Mouse (Mus musculus) myocyte (in vitro differentiated cells): ENCODE measurements at regions not wholly inside any gene's neighbourhood (a gene's known extent, or its start where the extent isn't known, plus 50 kb on each side); places are given as distances from the start of the nearest gene placed in this dataset.
"Not testable (repeated sequence)": the region's sequence is repeated elsewhere in the genome, so short reads cannot be mapped to it uniquely, and the experiment has no call there.

Source experiments
- H3K27me3 ChIP-seq: one replicate; pipeline ENCODE4 v1.6.1; 2011; ENCODE audit not compliant: control insufficient read depth, insufficient read depth, insufficient read length
- H3K36me3 ChIP-seq: one replicate; pipeline ENCODE4 v1.6.1; 2011; ENCODE audit not compliant: control insufficient read depth, insufficient read depth
- H3K4me2 ChIP-seq: one replicate; pipeline ENCODE4 v1.6.1; 2011; ENCODE audit warnings: low read depth, control low read depth
- H3K4me3 ChIP-seq: one replicate; pipeline ENCODE4 v1.5.1; 2011; ENCODE audit warnings: mild to moderate bottlenecking, control low read depth, moderate library complexity
- H3K79me2 ChIP-seq: one replicate; pipeline ENCODE4 v1.6.1; 2011; ENCODE audit not compliant: control insufficient read depth, insufficient read depth
- H3ac ChIP-seq: one replicate; pipeline ENCODE4 v1.6.1; 2011; ENCODE audit not compliant: control insufficient read depth, insufficient read length
- CEBPB ChIP-seq: IDR thresholded peaks from 2 replicates; pipeline ENCODE4 v1.6.1; 2011; ENCODE audit warnings: mild to moderate bottlenecking, moderate library complexity; ENCODE audit not compliant: poor library complexity, insufficient read depth, severe bottlenecking
- E2F4 ChIP-seq: IDR thresholded peaks from one replicate; pipeline ENCODE4 v1.6.1; 2011; ENCODE audit warnings: mild to moderate bottlenecking, control low read depth, moderate library complexity; ENCODE audit not compliant: insufficient read depth
- MAX ChIP-seq: IDR thresholded peaks from one replicate; pipeline ENCODE4 v1.6.1; 2011; ENCODE audit warnings: low read depth, mild to moderate bottlenecking, control low read depth
- MYOD1 ChIP-seq, 3 experiments: IDR thresholded peaks; one replicate each; pipeline ENCODE4 v1.6.1; 2011; ENCODE audit warnings: control low read depth in 2 of 3, low read depth in 2 of 3, mild to moderate bottlenecking in 2 of 3, moderate library complexity in 1 of 3; ENCODE audit not compliant: insufficient read length in 2 of 3, control insufficient read depth in 1 of 3
- MYOG ChIP-seq, 3 experiments: IDR thresholded peaks; one replicate each; pipeline ENCODE4 v1.6.1; 2011; ENCODE audit warnings: control low read depth in 2 of 3, low read depth in 2 of 3, mild to moderate bottlenecking in 2 of 3; ENCODE audit not compliant: insufficient read length in 2 of 3, control insufficient read depth in 1 of 3, insufficient read depth in 1 of 3
- POLR2A ChIP-seq: IDR thresholded peaks from one replicate; pipeline ENCODE4 v1.6.1; 2011; ENCODE audit warnings: low read depth, mild to moderate bottlenecking, control low read depth, moderate library complexity; ENCODE audit not compliant: insufficient read length
- POLR2AphosphoS2 ChIP-seq: IDR thresholded peaks from one replicate; pipeline ENCODE4 v1.6.1; 2011; ENCODE audit warnings: low read depth, control low read depth; ENCODE audit not compliant: insufficient read length
- REST ChIP-seq: IDR thresholded peaks from one replicate; pipeline ENCODE4 v1.6.1; 2011; ENCODE audit warnings: mild to moderate bottlenecking, control low read depth, moderate library complexity; ENCODE audit not compliant: insufficient read depth, insufficient read length
- SRF ChIP-seq: IDR thresholded peaks from one replicate; pipeline ENCODE4 v1.6.1; 2011; ENCODE audit warnings: low read depth; ENCODE audit not compliant: control insufficient read depth, insufficient read length
- TCF12 ChIP-seq: IDR thresholded peaks from one replicate; pipeline ENCODE4 v1.6.1; 2011; ENCODE audit warnings: mild to moderate bottlenecking, control low read depth; ENCODE audit not compliant: poor library complexity, insufficient read depth, severe bottlenecking
- TCF3 ChIP-seq: IDR thresholded peaks from one replicate; pipeline ENCODE4 v1.6.1; 2011; ENCODE audit warnings: low read depth, control low read depth; ENCODE audit not compliant: insufficient read length
- USF1 ChIP-seq: IDR thresholded peaks from one replicate; pipeline ENCODE4 v1.6.1; 2011; ENCODE audit warnings: low read depth, mild to moderate bottlenecking, control low read depth, moderate library complexity

GRCm38 (mm10) chr3:20776128-20776963, 409.4 kb upstream of the Agtr1b start:
- Histone ChIP-seq H3ac (no peak overlapping the region), H3K4me3 (no peak overlapping the region), H3K4me2 (no peak overlapping the region), H3K36me3 (no peaks in the 10 kb centered on the region), H3K27me3 (no peaks in the 10 kb centered on the region), H3K79me2 (no peaks in the 10 kb centered on the region)
- TF ChIP-seq REST = no peak
- no peak for TF ChIP-seq POLR2AphosphoS2
- peak; percentile 48 for TF ChIP-seq TCF3
- TF ChIP-seq MYOD1 (IDR thresholded peaks at IDR 0.05; ENCODE audit: control insufficient read depth in 1 of 3, insufficient read length in 2 of 3, low read depth in 2 of 3) = peak; percentile 34 to 78 (median 68)
- peak in 2 of 3 experiments; percentile 56 to 72 for TF ChIP-seq MYOG (IDR thresholded peaks at IDR 0.05; ENCODE audit: control insufficient read depth in 1 of 3, insufficient read depth in 1 of 3, insufficient read length in 2 of 3, low read depth in 2 of 3)
- TF ChIP-seq TCF12 = peak; percentile 68

GRCm38 (mm10) chr3:20734302-20734701, 367.3 kb upstream of the Agtr1b start:
- H3K27me3 ChIP-seq = no peaks in the 10 kb centered on the region
- no peaks in the 10 kb centered on the region for H3K79me2 ChIP-seq
- H3K4me3 ChIP-seq = no peak overlapping the region
- H3ac ChIP-seq = no peak overlapping the region
- no peaks in the 10 kb centered on the region for H3K36me3 ChIP-seq
- H3K4me2 ChIP-seq = no peak overlapping the region
- TF ChIP-seq POLR2AphosphoS2 = no peak

- Histone ChIP-seq H3K4me3 (no peak overlapping the region), H3ac (no peak overlapping the region), H3K27me3 (no peaks in the 10 kb centered on the region), H3K4me2 (no peak overlapping the region), H3K79me2 (no peaks in the 10 kb centered on the region), H3K36me3 (no peaks in the 10 kb centered on the region)
- TF ChIP-seq CEBPB = no peak
- TF ChIP-seq E2F4 = no peak
- TF ChIP-seq MAX = no peak
- TF ChIP-seq TCF3 = no peak
These were observed 365.0 kb upstream of the Agtr1b start for GRCm38 (mm10) chr3:20732005-20732404.

DNA sequence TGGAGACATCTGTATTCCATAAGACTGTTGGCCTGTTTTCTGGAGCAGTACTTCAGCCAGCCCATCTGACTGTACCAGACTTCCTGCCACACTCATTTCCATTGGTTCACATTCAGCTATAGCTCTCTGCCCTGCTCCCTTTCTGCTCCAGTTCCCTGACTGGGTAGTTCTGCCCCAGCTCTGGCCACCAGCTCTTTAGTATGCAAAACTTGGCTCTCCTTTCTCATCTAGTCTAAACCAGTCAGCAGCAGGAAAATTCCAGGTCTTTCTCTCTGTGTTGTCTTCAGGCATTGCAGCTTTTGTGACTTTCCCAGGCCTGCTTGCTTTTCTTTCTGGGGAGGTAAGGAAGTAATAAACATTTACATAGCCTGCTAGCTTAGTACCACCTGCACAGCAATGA, 363.5 kb upstream of the Agtr1b start:
- H3ac ChIP-seq = no peak overlapping the region
- no peaks in the 10 kb centered on the region for H3K27me3 ChIP-seq
- TF ChIP-seq E2F4 (no peak), TCF12 (no peak), MYOD1 (IDR thresholded peaks at IDR 0.05; ENCODE audit: control insufficient read depth in 1 of 3, insufficient read length in 2 of 3, low read depth in 2 of 3) (no peak), USF1 (no peak), TCF3 (no peak), POLR2AphosphoS2 (no peak), REST (no peak), CEBPB (no peak), MYOG (IDR thresholded peaks at IDR 0.05; ENCODE audit: control insufficient read depth in 1 of 3, insufficient read depth in 1 of 3, insufficient read length in 2 of 3, low read depth in 2 of 3) (no peak), MAX (no peak), SRF (no peak), POLR2A (no peak)

GRCm38 (mm10) chr3:20729776-20730175, 362.8 kb upstream of the Agtr1b start:
- not testable (repeated sequence) for H3ac ChIP-seq, H3K27me3 ChIP-seq, H3K4me3 ChIP-seq, H3K79me2 ChIP-seq, H3K4me2 ChIP-seq, H3K36me3 ChIP-seq

More for the DNA sequence above, 363.5 kb upstream of the Agtr1b start:
- H3K4me3 ChIP-seq = no peak overlapping the region
- H3K36me3 ChIP-seq = no peaks in the 10 kb centered on the region
- H3K79me2 ChIP-seq = no peaks in the 10 kb centered on the region
- no peak overlapping the region for H3K4me2 ChIP-seq

DNA sequence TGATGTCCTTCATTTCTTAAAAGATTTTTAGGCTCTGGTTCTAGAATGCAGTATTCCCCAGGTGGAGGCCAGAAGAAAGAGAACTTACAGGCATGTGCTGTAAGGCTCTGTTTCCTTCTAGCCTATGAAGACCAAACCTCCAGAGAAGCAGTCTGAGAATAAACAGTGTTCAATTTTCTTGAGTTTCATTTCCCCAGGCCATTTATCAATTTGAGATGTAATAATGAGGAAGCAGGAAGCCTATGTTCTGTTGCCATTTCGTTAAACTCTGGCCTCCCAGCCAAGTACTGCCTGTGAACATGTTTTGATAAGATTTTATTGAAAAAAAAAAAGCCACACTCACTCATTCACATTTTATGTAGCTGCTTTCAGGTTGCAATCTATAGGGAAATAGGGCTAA, 347.7 kb upstream of the Agtr1b start:
- TF ChIP-seq MYOG (IDR thresholded peaks at IDR 0.05; ENCODE audit: control insufficient read depth in 1 of 3, insufficient read depth in 1 of 3, insufficient read length in 2 of 3, low read depth in 2 of 3) (no peak), E2F4 (no peak), TCF12 (no peak), MYOD1 (IDR thresholded peaks at IDR 0.05; ENCODE audit: control insufficient read depth in 1 of 3, insufficient read length in 2 of 3, low read depth in 2 of 3) (no peak), POLR2A (no peak), REST (no peak), TCF3 (no peak), USF1 (no peak), POLR2AphosphoS2 (no peak), MAX (no peak), SRF (no peak), CEBPB (no peak)
- Histone ChIP-seq H3ac (no peak overlapping the region), H3K4me3 (no peak overlapping the region), H3K36me3 (no peaks in the 10 kb centered on the region), H3K79me2 (no peaks in the 10 kb centered on the region), H3K4me2 (no peak overlapping the region), H3K27me3 (no peaks in the 10 kb centered on the region)
